Mouse (Mus musculus) embryo, embryonic 10.5 days (tissue): ENCODE measurements at regions not wholly inside any gene's neighbourhood (a gene's known extent, or its start where the extent isn't known, plus 50 kb on each side); places are given as distances from the start of the nearest gene placed in this dataset.

Source experiments
- DNase-seq: peaks from one replicate; pipeline ENCODE4 v3.0.0-alpha.2; 2015; ENCODE audit warnings: low spot score

DNA sequence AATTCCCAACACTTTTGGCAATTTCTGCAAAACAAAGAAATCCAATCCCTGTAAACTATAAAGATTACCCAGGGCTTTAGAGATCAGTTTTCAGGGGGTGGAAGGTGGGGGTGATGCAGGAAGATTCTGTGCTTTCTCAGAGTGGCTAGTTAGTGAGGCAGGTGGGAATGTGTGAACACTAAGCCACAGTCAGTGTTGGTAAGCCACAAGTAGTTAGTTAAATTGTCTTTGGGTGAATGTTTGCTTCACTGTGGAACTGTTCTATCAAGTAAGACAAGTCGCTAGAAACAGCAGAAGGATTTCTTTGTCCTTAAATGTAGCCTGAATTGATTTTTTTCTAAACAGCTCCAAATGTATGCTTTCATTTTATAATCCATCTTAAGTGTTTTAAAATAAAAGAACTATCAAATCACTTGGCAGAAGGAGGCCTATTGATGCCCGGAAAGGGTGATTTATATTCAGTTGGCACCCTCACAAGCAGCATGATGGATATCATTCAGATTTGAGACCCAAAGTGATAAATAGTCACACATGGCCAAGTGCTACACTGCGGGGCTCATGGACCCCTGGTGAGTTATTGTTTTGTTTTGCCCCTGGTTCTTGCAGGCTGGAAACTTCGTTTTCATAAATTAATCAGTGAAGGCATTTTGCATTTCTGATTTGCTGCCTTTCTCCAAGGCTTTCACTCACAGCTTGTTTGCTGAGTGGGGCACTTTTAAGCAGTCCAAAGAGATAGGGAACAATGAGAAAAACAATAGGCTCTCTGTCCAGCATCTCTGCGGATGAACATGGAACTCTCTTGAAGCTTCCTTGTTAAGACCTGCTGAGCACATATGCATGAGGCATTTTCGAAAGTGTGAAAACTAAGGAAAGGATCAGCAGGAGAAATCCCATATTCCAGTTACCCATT lies 325.4 kb downstream of the 4933405O20Rik start:
- DNase-seq: peak; percentile 8

DNA sequence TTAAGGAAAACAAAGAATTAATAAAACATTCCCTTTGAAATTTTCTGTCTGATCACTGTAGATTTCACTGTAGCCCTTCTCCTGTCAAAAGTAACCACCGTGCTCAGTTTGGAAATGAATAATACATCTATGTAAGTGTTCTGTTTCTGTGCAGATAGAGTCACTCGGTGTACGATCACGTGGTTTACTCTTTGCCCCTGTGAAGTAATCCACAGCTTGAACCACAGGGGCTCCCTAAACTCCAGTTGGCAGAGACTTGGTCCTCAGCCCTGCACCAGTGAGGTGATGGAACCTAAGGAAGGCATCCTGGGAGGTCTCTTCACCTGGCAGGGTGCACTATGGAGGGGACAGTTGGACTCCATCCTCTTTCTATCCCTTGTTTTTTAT lies 326.0 kb downstream of the 4933405O20Rik start:
- no peak for DNase-seq
